Mouse (Mus musculus) heart, adult 9 months (tissue): ENCODE measurements around the gene Rhoh.
A peak's percentile ranks its signal among the peaks of the same experiment; 100 is the strongest.

Experiments used
- DNase-seq, 2 experiments: peaks; one replicate each; pipeline ENCODE4 v3.0.0; 2022; ENCODE audit warnings: low spot score in 2 of 2

Rhoh gene

GRCm38 (mm10) chr5:65929162-65929561 lies 68.1 kb downstream of the Rhoh start:
- peak in 1 of 2 experiments; percentile 50 for DNase-seq

- DNase-seq = no peak
Measured at GRCm38 (mm10) chr5:65930171-65930570, 69.2 kb downstream of the Rhoh start.

- no peak for DNase-seq
Measured at GRCm38 (mm10) chr5:65933258-65933657, 72.2 kb downstream of the Rhoh start.

GRCm38 (mm10) chr5:65933764-65934163 lies 72.8 kb downstream of the Rhoh start:
- no peak for DNase-seq

- DNase-seq = no peak
Measured at GRCm38 (mm10) chr5:65934783-65935182, 73.8 kb downstream of the Rhoh start, which contains the start of gene Chrna9. TSS of gene Chrna9 (plus strand) at chr5:65934921.

- no peak for DNase-seq
Measured at GRCm38 (mm10) chr5:65937011-65937726, 76.2 kb downstream of the Rhoh start.

- peak; percentile 60 to 63 for DNase-seq
Measured at GRCm38 (mm10) chr5:65937998-65938715, 77.1 kb downstream of the Rhoh start.

- DNase-seq = no peak
Measured at GRCm38 (mm10) chr5:65941145-65941544, 80.1 kb downstream of the Rhoh start.
